Mouse (Mus musculus): ENCODE measurements at regions not wholly inside any gene's neighbourhood (a gene's known extent, or its start where the extent isn't known, plus 50 kb on each side); places are given as distances from the start of the nearest gene placed in this dataset.
A peak's percentile ranks its signal among the peaks of the same experiment; 100 is the strongest.

DNA sequence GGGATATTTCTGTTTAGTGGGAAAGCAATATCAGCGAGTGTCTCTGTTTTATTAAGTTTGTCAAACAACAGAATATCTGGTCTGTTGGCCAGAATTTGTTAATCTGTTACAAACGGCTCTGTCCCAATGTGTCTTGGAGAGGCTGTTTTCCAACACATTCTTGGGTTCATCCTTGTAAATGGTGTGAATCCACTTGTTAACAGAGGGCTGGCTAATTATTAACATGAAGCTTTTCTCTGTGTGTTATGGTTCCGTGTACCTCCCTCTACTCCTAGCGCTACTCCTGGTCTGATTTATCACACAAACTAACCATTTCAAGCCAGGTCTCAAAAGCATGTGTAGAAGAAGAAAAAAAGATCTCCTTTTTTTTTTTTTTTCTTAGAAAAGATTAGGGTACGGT is 60.4 kb downstream of the Pou3f3 start:
- no peak for DNase-seq (ENCODE audit: low spot score)

DNA sequence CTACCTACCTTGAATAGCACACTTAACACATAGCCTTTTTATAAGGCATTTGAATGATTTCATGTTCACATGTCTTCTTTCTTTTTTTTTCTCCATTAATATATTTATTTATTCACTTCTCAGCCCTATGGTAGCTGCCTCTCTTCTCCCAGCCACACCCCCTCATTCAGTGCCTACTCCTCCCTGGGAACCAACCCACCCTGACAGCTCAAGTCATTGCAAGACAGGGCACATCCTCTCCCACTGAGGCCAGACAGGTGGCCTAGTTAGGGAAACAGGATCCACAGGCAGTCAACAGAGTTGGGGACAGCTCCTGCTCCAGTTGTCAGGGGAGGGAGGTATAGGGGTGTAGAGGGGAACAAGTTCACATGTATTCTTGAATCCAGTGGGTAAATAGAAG is 60.9 kb downstream of the Pou3f3 start:
- DNase-seq (ENCODE audit: low spot score): no peak

DNA sequence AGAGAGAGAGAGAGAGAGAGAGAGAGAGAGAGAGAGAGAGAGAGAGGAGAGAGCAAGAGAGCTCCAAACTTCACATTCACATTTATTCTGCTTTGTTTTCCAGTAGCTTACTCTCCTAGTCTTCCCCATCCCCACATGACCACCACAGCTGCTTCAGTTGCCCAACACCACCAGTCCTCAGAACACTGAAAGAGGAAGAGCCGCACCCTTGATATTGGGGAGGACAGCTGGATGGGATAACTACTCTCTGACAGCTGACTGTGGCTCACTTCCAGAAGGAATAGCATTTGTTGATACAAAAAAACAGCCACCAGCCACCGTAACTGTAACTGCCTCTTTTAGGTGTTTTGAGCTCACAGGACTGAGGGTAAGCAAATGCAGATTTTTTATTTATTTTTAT is 67.9 kb downstream of the Pou3f3 start:
- DNase-seq (ENCODE audit: low spot score): peak; percentile 48

DNA sequence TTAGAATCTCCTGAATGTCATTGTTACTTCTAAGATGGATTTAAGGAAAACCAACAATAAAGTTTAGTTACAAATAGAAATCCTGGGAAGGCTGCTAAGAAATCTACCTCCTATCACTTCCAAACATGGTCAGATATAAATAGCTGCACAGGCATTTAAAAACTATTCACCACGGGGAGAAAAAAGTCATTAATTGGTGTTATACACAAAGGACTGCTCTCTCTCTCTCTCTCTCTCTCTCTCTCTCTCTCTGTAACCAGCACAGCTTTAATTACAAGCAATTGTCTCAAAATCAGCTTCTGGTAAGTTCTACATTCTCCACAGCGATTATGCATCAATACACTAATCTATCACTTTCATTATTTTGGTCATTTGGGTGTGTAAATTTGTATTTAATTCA is 68.5 kb downstream of the Pou3f3 start:
- DNase-seq (ENCODE audit: low spot score): no peak

DNA sequence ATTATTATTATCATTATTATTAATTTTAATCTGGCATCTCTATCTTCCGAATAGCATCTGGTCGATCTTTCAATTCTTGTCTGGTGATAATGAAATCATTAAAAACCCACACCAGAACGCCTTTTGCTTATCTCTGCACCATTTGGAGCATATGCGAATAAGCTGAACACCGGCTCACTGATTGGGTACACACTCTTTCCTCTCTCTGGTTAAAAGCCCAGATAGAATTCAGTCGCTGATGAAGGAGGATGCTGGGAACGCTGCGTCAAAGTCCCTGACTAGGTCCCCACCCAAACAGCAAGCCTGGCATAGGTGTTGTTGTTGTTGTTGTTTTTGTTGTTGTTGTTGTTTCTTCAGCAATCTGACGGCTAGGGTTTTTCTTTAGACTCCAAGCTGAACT is 74.5 kb downstream of the Pou3f3 start:
- no peak for DNase-seq (ENCODE audit: low spot score)

DNA sequence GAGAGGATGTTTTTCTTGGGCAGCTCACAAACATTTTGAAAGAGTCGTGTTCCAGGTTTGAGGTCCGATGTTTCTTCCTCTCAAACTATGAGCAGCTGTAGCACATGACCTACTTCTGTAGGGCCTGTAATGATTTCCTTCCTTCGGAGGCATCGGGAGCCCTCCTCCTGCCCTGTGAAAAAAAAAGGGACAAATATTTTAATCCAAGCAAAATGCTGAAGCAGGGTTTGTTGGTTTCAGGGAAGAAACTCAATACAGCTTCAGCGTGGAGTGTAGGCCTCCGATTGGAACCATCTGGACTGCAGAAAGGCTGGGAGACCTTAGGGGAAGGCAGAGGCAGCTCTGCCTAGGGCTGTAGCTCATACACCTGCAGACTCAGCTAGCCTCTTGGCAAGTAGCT is 76.4 kb downstream of the Pou3f3 start:
- DNase-seq (ENCODE audit: low spot score): peak; percentile 3

DNA sequence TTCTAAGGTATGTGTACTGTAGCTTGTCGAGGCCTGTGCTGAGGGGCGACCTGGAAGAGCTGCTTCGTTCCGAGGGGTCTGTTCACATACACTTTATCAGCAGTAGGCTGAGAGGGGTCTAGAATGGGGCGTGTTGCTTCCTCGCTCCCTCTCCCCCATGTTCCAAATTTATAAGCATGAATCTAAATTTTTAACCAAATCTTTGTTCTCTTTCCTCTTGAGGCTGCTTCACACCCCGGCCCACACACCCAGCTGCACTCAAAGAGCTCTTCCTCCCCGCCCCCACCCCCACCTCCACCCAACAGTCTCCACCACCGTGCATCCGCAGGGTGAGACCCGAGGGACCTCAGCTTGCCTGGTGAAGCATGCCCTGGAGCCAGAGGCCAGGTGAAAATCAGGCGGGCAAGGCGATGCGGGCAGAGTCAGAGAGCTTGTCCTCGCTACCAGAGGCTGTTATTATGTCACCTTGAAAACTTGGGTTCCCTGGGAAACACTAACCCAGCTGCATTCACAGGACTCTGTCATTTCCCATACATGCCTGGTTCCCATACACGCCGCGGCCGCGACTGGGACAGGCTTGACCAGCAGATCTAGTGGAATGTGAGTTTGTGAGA is 77.1 kb upstream of the Mrps9 start:
- DNase-seq (ENCODE audit: low spot score): no peak

DNA sequence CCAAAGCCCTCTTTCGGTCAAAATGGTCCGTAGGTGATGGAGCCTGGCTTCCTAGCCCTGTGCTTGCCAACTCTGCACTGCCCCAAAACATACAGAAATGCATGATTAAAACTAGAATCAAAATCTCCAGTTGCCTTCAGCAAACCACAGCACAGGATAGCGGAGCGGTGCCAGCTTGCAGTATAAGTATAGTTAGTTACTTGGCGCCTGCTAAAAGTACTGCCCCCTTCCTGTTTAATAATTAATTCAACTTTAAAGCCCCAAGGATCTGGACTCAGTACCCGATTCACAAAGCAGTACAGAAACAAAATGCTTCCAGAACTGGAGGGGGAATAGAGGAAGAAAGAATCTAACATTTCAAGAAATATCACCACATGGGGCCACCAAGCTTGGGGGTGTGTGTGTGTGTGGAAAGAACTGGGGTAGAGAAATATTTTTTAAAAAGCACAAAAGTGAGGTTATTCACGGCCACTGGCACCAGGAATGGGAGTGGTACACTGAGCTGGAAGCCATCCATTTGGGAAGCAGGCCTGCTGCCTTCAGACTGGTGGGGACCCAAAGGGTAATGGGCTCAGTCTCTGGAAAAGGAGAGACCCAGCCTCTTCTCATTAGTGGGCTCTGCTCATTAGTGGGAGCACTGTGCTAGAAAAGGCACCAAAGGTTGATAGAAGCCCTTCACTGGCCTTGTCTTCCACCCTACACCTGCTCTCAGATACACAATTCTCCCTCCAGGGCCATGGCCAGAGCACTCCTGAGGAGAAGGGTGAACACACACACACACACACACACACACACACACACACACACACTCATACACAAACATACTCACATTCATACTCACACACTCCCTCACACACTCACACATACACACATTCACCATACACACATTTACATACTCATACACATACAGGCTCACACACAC is 75.8 kb upstream of the Mrps9 start:
- DNase-seq (ENCODE audit: low spot score): no peak

- no peak for DNase-seq (ENCODE audit: low spot score)
These were observed 75.1 kb upstream of the Mrps9 start for GRCm38 (mm10) chr1:42775893-42776287.

DNA sequence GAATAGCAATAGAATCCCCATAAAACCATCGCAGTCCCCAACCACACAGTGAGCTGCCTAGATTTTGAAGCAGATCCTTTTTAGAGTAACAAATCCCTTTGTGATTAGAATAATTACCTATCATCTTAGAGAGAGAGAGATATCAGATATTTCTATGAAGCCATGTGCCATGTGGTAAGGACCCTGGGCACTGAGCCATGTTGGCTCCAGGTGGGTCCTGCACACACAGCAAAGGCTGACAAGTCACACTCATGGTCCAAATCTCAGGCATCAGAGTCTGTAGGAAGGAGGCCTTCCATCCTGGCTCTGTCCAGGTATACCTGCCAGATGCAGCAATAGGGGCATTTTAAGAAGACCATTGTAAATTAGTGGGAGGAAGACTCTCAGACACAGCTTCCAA is 73.6 kb upstream of the Mrps9 start:
- DNase-seq (ENCODE audit: low spot score): no peak

DNA sequence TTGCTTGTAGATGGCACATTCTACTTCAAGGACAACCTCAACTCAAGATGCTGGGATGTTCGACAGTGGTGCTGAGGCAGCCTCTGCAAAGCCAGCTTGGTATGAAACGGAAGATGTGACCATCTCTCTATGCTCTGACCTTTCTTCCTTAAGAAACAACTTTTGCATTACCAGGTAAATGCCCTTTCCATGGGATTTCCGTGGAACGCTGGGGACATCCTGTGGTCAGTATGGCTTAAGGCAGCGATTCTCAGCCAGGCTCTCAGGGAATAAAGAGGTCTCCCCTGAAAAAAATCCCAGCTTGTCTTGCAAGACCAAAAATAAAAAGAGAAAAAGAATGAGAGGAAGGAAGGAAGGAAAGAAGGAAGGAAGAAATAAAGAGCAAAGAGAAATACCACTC is 71.3 kb upstream of the Mrps9 start:
- DNase-seq (ENCODE audit: low spot score): no peak

GRCm38 (mm10) chr1:42780266-42780665 is 70.8 kb upstream of the Mrps9 start:
- DNase-seq (ENCODE audit: low spot score): no peak

DNA sequence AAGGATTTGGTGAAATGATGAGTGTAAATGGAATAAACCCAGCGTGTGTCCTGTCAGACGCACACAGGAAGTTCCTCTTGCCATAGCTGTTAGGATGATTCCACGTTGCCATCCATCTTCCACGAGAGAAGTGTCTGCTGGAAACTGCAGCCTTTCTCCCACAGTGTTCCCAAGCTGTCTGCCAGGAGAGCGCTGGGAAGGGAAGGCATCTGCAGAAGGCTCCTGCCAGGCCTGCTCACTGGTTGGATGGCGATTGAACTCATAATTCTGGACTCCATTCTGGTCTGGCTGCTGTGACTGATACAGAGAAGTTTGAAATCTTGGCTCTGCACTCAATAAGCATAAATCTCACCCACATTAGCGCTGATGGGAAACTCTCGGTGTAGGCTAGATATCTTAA is 69.5 kb upstream of the Mrps9 start:
- DNase-seq (ENCODE audit: low spot score): no peak

DNA sequence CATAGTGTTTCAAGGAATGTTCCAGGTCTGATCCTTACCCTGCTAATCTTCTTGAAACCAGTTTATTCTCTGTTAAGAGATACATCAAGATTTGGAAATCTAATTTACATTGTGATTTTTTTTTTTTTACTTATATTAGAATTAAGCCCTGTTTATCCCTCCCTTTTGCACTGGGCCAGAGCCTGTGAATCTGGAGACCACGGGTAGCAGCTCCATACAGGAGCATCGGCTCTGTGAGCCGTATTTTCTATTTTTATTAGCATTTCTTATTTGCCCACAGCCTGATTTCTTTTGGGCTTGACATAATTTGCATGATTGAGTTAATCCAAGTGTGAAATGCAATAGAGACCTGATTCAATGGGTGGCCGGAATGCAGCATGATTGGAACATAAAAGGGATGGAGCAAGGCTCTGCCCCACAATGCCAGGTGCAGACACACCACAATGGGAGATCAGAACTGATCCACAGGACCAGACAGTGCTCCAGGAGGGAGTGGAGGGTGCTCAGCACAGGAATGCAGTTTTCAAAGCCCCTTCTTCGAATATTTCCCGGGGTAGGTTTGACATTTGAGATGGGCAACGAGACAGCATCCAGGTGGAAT is 67.9 kb upstream of the Mrps9 start:
- no peak for DNase-seq (ENCODE audit: low spot score)

GRCm38 (mm10) chr1:42787240-42787639 is 63.8 kb upstream of the Mrps9 start:
- DNase-seq (ENCODE audit: low spot score): no peak

- DNase-seq (ENCODE audit: low spot score): no peak
These were observed 62.6 kb upstream of the Mrps9 start for GRCm38 (mm10) chr1:42788413-42788812.

Data from heart, adult 8-10 months (tissue).